Mouse (Mus musculus): Measurements from ENCODE around the gene Wbp1. TPM values are rescaled to one million over a fixed set of nuclear protein-coding genes. Genes with fewer than 3 reads are reported as not detected.
A peak's percentile ranks its signal among the peaks of the same experiment; 100 is the strongest.

Wbp1 gene
- 82.4 TPM for polyA plus RNA-seq (2012; fragmentation: generic; extraction: Trizol)
- long read RNA-seq, experiment 1, transcript Wbp1-207 (5 exons, 981 nt): minor isoform, 8 of 66 reads
- long read RNA-seq, experiment 1, transcript Wbp1-201 (5 exons, 1,419 nt): major isoform, 24 of 66 reads
- long read RNA-seq, experiment 1, transcript Wbp1-202 (4 exons, 1,314 nt): minor isoform, 11 of 66 reads
- long read RNA-seq, experiment 1, partial matches to known transcripts: 8 of 66 reads
- long read RNA-seq, experiment 1, other reads (novel, unspliced or antisense): 14 of 66 reads
- long read RNA-seq, experiment 2, transcript Wbp1-201 (5 exons, 1,419 nt): major isoform, 9 of 24 reads
- long read RNA-seq, experiment 2, partial matches to known transcripts: 7 of 24 reads
- long read RNA-seq, experiment 2, other reads (novel, unspliced or antisense): 2 of 24 reads

DNA sequence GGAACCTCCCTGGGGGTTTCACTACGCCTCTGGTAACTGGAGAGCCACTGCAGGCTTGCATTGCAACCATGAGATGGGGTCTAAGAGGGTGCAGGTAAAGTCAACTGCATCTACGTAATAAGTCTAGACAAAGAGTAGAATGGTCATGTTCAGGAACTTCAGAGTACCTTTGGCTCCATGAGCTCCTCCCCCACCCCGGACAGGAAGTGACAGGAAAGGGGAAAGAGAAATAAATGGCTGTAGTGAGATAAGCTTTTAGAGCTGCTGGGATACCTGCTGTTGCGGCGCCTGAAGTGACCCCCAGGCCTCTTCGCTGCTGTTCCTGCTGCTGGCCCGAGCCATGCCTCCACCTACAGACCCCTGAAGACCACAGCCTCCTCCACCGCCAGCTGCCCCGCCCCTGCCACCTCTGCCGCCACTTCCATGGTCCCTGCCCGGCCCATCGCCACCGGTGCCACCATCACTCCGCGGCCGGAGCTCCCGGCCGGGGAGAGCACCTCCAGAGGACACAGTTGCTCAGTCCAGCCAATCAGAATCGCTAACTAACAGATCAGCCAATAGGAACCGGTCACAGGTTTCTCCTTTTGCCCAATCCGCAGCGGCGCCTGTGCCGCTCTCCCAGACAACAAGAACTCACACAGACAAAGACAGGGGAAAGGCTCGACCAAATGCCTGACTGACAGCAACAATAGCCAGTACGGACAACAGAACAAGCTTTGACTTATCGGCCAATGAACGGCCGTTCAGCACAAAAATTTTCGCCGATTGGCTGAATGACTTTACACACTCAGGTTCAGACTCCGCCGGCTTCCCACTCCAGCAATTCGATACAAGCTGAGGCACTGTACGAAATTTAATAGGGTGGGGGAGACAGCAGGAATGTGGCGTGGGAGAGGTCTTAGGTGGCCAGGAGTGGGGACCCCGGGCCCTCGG, at the start of gene Wbp1:
Gene Wbp1, minus strand, starts transcription at position 630 of the 933 bp plus-strand sequence.
- Histone ChIP-seq H3K79me3 (ENCODE audit: low read depth) (peaks cover 18% of the 10 kb centered on the region), H3K79me2 (ENCODE audit: control insufficient read depth, insufficient read depth) (peaks cover 68% of the 10 kb centered on the region), H3ac (ENCODE audit: control insufficient read depth, insufficient read length, low read depth) (peak within 1 kb of the TSS; percentile 85), H3K4me3 (ENCODE audit: insufficient read depth, poor library complexity, severe bottlenecking) (peak within 1 kb of the TSS; percentile 66), H3K27me3 (ENCODE audit: control insufficient read depth, insufficient read depth, insufficient read length) (no peaks in the 10 kb centered on the region), H3K36me3 (ENCODE audit: control insufficient read depth, insufficient read depth) (peaks cover 28% of the 10 kb centered on the region)
- TF ChIP-seq USF1 (IDR thresholded peaks at IDR 0.05; ENCODE audit: low read depth) (peak; percentile 4), MAX (IDR thresholded peaks at IDR 0.05) (peak; percentile 8), CEBPB (IDR thresholded peaks at IDR 0.05; ENCODE audit: low read depth) (no peak), MYOD1 (IDR thresholded peaks at IDR 0.05; ENCODE audit: control insufficient read depth, insufficient read length, low read depth) (no peak), FOSL1 (IDR thresholded peaks at IDR 0.05; ENCODE audit: insufficient read depth, low read length, poor library complexity, severe bottlenecking) (no peak), MYOG (IDR thresholded peaks at IDR 0.05; ENCODE audit: control insufficient read depth, extremely low read depth, insufficient read length) (no peak)

DNA sequence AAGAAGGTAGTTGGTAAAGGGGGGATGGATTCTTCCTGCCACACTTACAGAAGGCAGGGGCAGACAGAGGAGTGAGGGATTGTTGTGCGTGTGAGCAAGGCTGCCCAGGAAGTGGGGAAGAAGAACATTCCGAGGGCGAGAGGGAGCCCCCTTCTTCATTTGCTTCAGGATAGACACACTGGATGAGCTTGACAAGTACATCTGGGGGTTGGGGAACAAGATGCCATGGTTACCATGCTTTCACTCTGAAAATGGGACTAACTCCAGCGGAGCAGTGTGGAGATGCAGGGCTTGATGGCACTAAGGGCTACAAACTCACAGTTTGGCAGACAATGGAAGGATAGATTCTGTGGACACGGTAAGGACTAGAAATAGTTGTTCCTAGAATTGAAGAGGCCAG, 49.7 kb upstream of the Wbp1 start:
- TF ChIP-seq MYOG (IDR thresholded peaks at IDR 0.05; ENCODE audit: control insufficient read depth, extremely low read depth, insufficient read length): no peak
- TF ChIP-seq MAX (IDR thresholded peaks at IDR 0.05): no peak
- no peak for TF ChIP-seq FOSL1 (IDR thresholded peaks at IDR 0.05; ENCODE audit: insufficient read depth, low read length, poor library complexity, severe bottlenecking)
- TF ChIP-seq CEBPB (IDR thresholded peaks at IDR 0.05; ENCODE audit: low read depth): no peak
- TF ChIP-seq CTCF (IDR thresholded peaks at IDR 0.05; ENCODE audit: control insufficient read depth, insufficient read depth, insufficient read length): no peak
- no peak for TF ChIP-seq USF1 (IDR thresholded peaks at IDR 0.05; ENCODE audit: low read depth)
- no peak for TF ChIP-seq MYOD1 (IDR thresholded peaks at IDR 0.05; ENCODE audit: control insufficient read depth, insufficient read length, low read depth)
- Histone ChIP-seq H3K4me3 (ENCODE audit: insufficient read depth, poor library complexity, severe bottlenecking) (no peak overlapping the region), H3ac (ENCODE audit: control insufficient read depth, insufficient read length, low read depth) (no peak overlapping the region), H3K27me3 (ENCODE audit: control insufficient read depth, insufficient read depth, insufficient read length) (no peaks in the 10 kb centered on the region), H3K36me3 (ENCODE audit: control insufficient read depth, insufficient read depth) (no peaks in the 10 kb centered on the region), H3K79me2 (ENCODE audit: control insufficient read depth, insufficient read depth) (peaks cover 77% of the 10 kb centered on the region), H3K79me3 (ENCODE audit: low read depth) (peaks cover 51% of the 10 kb centered on the region)

DNA sequence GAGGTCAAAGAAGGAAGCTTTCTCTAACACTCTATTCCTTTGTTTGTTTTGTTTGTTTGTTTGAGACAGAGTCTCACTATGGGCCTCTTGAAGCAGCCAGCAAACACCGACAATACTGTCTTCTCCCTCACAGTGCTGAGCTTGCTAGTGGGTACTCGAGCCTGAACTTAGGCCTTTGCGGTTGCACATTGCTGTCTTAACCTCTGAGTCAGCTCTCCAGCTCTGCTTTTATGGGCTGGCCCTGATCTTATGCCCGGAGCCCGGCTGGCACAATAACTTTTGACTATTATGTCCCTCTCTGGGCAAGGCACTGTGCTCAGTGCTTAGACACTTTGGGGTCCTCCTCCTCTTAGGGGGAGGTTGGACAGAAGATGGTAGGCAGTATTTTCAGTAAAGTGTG, 48.5 kb upstream of the Wbp1 start:
- Histone ChIP-seq H3ac (ENCODE audit: control insufficient read depth, insufficient read length, low read depth) (no peak overlapping the region), H3K79me3 (ENCODE audit: low read depth) (peaks cover 50% of the 10 kb centered on the region), H3K27me3 (ENCODE audit: control insufficient read depth, insufficient read depth, insufficient read length) (no peaks in the 10 kb centered on the region), H3K79me2 (ENCODE audit: control insufficient read depth, insufficient read depth) (peaks cover 73% of the 10 kb centered on the region), H3K4me3 (ENCODE audit: insufficient read depth, poor library complexity, severe bottlenecking) (no peak overlapping the region), H3K36me3 (ENCODE audit: control insufficient read depth, insufficient read depth) (no peaks in the 10 kb centered on the region)
- TF ChIP-seq CTCF (IDR thresholded peaks at IDR 0.05; ENCODE audit: control insufficient read depth, insufficient read depth, insufficient read length) (no peak), USF1 (IDR thresholded peaks at IDR 0.05; ENCODE audit: low read depth) (no peak), FOSL1 (IDR thresholded peaks at IDR 0.05; ENCODE audit: insufficient read depth, low read length, poor library complexity, severe bottlenecking) (no peak), MYOD1 (IDR thresholded peaks at IDR 0.05; ENCODE audit: control insufficient read depth, insufficient read length, low read depth) (no peak), CEBPB (IDR thresholded peaks at IDR 0.05; ENCODE audit: low read depth) (no peak)

DNA sequence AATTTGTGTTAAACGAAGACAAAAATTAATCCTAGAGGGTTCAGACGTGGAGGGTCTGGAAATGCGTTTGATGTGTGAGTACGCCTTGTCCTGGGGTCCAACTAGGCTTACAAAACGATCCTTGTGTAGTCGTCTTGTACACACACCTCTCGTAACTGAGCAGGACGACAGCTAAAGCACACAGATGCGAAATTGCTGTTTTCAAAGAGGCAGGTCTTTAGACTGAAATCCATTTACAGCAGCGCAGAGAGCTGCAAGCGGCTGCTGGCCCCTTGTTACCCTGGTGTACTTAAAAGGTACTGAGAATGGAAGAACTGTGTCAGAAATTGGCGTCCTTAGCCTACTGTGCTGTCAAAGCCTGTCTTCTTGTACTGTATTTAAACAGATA, 44.9 kb upstream of the Wbp1 start:
- Histone ChIP-seq H3K4me3 (ENCODE audit: insufficient read depth, poor library complexity, severe bottlenecking) (peak overlapping the region; percentile 90), H3K27me3 (ENCODE audit: control insufficient read depth, insufficient read depth, insufficient read length) (peaks cover 5% of the 10 kb centered on the region), H3K79me2 (ENCODE audit: control insufficient read depth, insufficient read depth) (peaks cover 47% of the 10 kb centered on the region), H3K36me3 (ENCODE audit: control insufficient read depth, insufficient read depth) (no peaks in the 10 kb centered on the region), H3ac (ENCODE audit: control insufficient read depth, insufficient read length, low read depth) (peak overlapping the region; percentile 91), H3K79me3 (ENCODE audit: low read depth) (peaks cover 35% of the 10 kb centered on the region)
- TF ChIP-seq FOSL1 (IDR thresholded peaks at IDR 0.05; ENCODE audit: insufficient read depth, low read length, poor library complexity, severe bottlenecking): no peak
- TF ChIP-seq MAX (IDR thresholded peaks at IDR 0.05): no peak
- no peak for TF ChIP-seq MYOD1 (IDR thresholded peaks at IDR 0.05; ENCODE audit: control insufficient read depth, insufficient read length, low read depth)

DNA sequence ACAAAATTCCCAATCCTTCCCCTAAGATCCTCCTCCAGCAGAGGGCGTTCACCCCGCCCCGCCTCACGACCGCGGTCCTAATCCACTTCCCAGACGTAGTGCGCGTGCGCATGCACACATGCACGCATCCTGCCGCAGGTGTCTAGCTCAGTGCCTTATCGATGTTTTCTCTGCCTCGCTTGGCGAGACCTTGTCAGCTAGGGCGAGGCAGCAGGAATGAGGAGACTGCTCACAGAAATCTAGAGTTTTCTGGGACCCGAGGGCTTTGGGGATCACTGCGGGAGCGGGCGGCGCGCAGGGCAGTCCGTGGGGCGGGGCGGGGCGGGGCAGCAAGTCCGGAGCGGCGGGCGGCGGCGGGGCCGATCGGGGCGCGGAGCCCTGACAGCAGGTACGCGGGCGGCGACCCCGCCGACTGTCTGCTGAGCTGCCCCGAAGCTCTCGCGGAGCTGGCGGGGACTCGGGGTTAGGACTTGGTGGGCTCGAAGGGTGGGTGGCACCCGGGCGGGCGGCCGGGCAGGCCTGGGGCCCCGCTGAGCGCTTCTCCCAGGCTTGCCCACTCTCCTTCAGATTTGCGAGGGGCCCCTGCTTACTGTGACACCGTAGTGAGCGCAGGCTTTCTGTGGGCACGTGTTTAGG, 44.4 kb upstream of the Wbp1 start, which contains the start of gene Dctn1:
Gene Dctn1, plus strand, starts transcription at position 314 of the 636 bp plus-strand sequence.
- Histone ChIP-seq H3K4me3 (ENCODE audit: insufficient read depth, poor library complexity, severe bottlenecking) (peak within 1 kb of the TSS; percentile 90), H3ac (ENCODE audit: control insufficient read depth, insufficient read length, low read depth) (peak within 1 kb of the TSS; percentile 91), H3K79me2 (ENCODE audit: control insufficient read depth, insufficient read depth) (peaks cover 42% of the 10 kb centered on the region), H3K27me3 (ENCODE audit: control insufficient read depth, insufficient read depth, insufficient read length) (peaks cover 10% of the 10 kb centered on the region), H3K79me3 (ENCODE audit: low read depth) (peaks cover 30% of the 10 kb centered on the region), H3K36me3 (ENCODE audit: control insufficient read depth, insufficient read depth) (no peaks in the 10 kb centered on the region)
- TF ChIP-seq CTCF (IDR thresholded peaks at IDR 0.05; ENCODE audit: control insufficient read depth, insufficient read depth, insufficient read length): peak; percentile 55
- TF ChIP-seq USF1 (IDR thresholded peaks at IDR 0.05; ENCODE audit: low read depth): no peak
- TF ChIP-seq MYOD1 (IDR thresholded peaks at IDR 0.05; ENCODE audit: control insufficient read depth, insufficient read length, low read depth): no peak
- peak; percentile 99 for TF ChIP-seq MAX (IDR thresholded peaks at IDR 0.05)
- TF ChIP-seq FOSL1 (IDR thresholded peaks at IDR 0.05; ENCODE audit: insufficient read depth, low read length, poor library complexity, severe bottlenecking): no peak
- no peak for TF ChIP-seq CEBPB (IDR thresholded peaks at IDR 0.05; ENCODE audit: low read depth)
- TF ChIP-seq MYOG (IDR thresholded peaks at IDR 0.05; ENCODE audit: control insufficient read depth, extremely low read depth, insufficient read length): no peak
